11 mouse cellular contexts compared by ENCODE assay signal in genomic region chr17:27851076-27851475, GRCm38 (mm10). TPM values are rescaled to one million over a fixed set of nuclear protein-coding genes. Genes with fewer than 3 reads are reported as not detected.
A peak's percentile ranks its signal among the peaks of the same experiment; 100 is the strongest.
DNase-seq lines count a peak whose midpoint lies in the region; ATAC-seq lines count a peak whose summit lies in the region.
"Had no signal": no experiment of that assay in that cellular context is flagged by ENCODE, and none has a peak within 500 bp of the region (broad histone marks: within the 10 kb centered on the region; RNA-seq: fewer than 3 reads in every experiment).

No protein-coding gene starts in this region.

- WGBS in heart, embryonic 13.5 days, result 30% methylated on average over 3 of the region's 3 CpGs

- H3K4me2 ChIP-seq in heart, embryonic 13.5 days, result peak overlapping the region; percentile 9
- H3K4me2 ChIP-seq: forebrain, embryonic 13.5 days had no signal

- peaks cover 12% of the 10 kb centered on the region for H3K4me1 ChIP-seq in heart, embryonic 13.5 days
- H3K4me1 ChIP-seq: forebrain, embryonic 13.5 days had no signal

- H3K27ac ChIP-seq in heart, embryonic 13.5 days (replicated peaks), result peak overlapping the region; percentile 30
- H3K27ac ChIP-seq: forebrain, embryonic 13.5 days; liver, embryonic 14.5 days had no signal

- H3K9me3 ChIP-seq in heart, embryonic 13.5 days, result no peaks in the 10 kb centered on the region
- H3K9me3 ChIP-seq: forebrain, embryonic 13.5 days had no signal

- ATAC-seq in heart, embryonic 13.5 days (ENCODE audit: extremely low read depth, insufficient number of reproducible peaks, low FRiP score, low TSS enrichment), result no peak
- ATAC-seq: forebrain, embryonic 13.5 days had no signal

- H3K9ac ChIP-seq in heart, embryonic 13.5 days, result peak overlapping the region; percentile 9; the same call in 1 of the 2 replicates
- H3K9ac ChIP-seq: forebrain, embryonic 13.5 days; liver, embryonic 14.5 days had no signal

- peak; percentile 87 for DNase-seq in heart, adult 11 months
- no peak for DNase-seq in heart, postnatal 4 days
- DNase-seq in lung, postnatal 36 days, result peak; percentile 28
- no peak for DNase-seq in lung, postnatal 14 days
- no peak for DNase-seq in urinary bladder, adult 2 months (ENCODE audit: low spot score)
- DNase-seq in cerebellum, adult 11-12 months, result no peak
- DNase-seq: retina, postnatal 1 day; thymus, postnatal 4 days had no signal

- H3K4me3 ChIP-seq in heart, embryonic 13.5 days, result no peak overlapping the region
- H3K4me3 ChIP-seq: forebrain, embryonic 13.5 days had no signal

- H3K27me3 ChIP-seq in heart, embryonic 13.5 days (replicated peaks), result no peaks in the 10 kb centered on the region
- H3K27me3 ChIP-seq: forebrain, embryonic 13.5 days had no signal

- H3K36me3 ChIP-seq in heart, embryonic 13.5 days, result peaks cover 82% of the 10 kb centered on the region

RNA-seq across cellular contexts. Expression of gene Uhrf1bp1, which starts 5.2 kb away (rescaled TPM):
- 10 to 100 TPM; 20.7 to 21.9 TPM for total RNA-seq in heart, postnatal 4 days (2021)
- 3.1 TPM in 2 replicates for polyA plus RNA-seq in heart, embryonic 13.5 days (2015; fragmentation: Nextera tagmentation; extraction: Ambion mirVana)
- polyA plus RNA-seq in urinary bladder, adult 2 months (2012; rRNA removed), result 5.2 and 6.0 TPM in 2 replicates

RNA-seq across cellular contexts. Expression of gene Snrpc, which starts 13.1 kb away (rescaled TPM):
- 100 to 1,000 TPM in 1 of 2 experiments, 10 to 100 TPM in 1; 94.2 to 102 TPM for total RNA-seq in heart, postnatal 4 days (2021)
- 219 and 230 TPM in 2 replicates for polyA plus RNA-seq in heart, embryonic 13.5 days (2015; fragmentation: Nextera tagmentation; extraction: Ambion mirVana)
- polyA plus RNA-seq in urinary bladder, adult 2 months (2012; rRNA removed), result 74.7 and 77.3 TPM in 2 replicates

RNA-seq across cellular contexts. Expression of gene D17Wsu92e, which starts 30.6 kb away (rescaled TPM):
- 100 to 1,000 TPM; 104 to 107 TPM for total RNA-seq in heart, postnatal 4 days (2021)
- 13.1 and 13.4 TPM in 2 replicates for polyA plus RNA-seq in heart, embryonic 13.5 days (2015; fragmentation: Nextera tagmentation; extraction: Ambion mirVana)
- 62.7 and 79.1 TPM in 2 replicates for polyA plus RNA-seq in urinary bladder, adult 2 months (2012; rRNA removed)

RNA-seq across cellular contexts. Expression of gene Anks1, which starts 58.0 kb away (rescaled TPM):
- total RNA-seq in heart, postnatal 4 days (2021), result 10 to 100 TPM; 54.2 to 59.2 TPM
- 7.7 and 8.2 TPM in 2 replicates for polyA plus RNA-seq in heart, embryonic 13.5 days (2015; fragmentation: Nextera tagmentation; extraction: Ambion mirVana)
- polyA plus RNA-seq in urinary bladder, adult 2 months (2012; rRNA removed), result 45.2 and 52.6 TPM in 2 replicates

RNA-seq across cellular contexts. Expression of gene Taf11, which starts 58.6 kb away (rescaled TPM):
- 10 to 100 TPM; 28.5 to 29.3 TPM for total RNA-seq in heart, postnatal 4 days (2021)
- polyA plus RNA-seq in heart, embryonic 13.5 days (2015; fragmentation: Nextera tagmentation; extraction: Ambion mirVana), result 44.1 and 46.1 TPM in 2 replicates
- polyA plus RNA-seq in urinary bladder, adult 2 months (2012; rRNA removed), result 32.9 and 33.2 TPM in 2 replicates

Comparison
In these comparisons a context has a peak if more than half of its experiments do, and no peak if none do; other contexts are left out.
1. DNase-seq: peak in heart, adult 11 months (single experiment) and lung, postnatal 36 days (single experiment); none in heart, postnatal 4 days (single experiment), lung, postnatal 14 days (single experiment), urinary bladder, adult 2 months (single experiment) and cerebellum, adult 11-12 months (single experiment).